In the genomic region with DNA sequence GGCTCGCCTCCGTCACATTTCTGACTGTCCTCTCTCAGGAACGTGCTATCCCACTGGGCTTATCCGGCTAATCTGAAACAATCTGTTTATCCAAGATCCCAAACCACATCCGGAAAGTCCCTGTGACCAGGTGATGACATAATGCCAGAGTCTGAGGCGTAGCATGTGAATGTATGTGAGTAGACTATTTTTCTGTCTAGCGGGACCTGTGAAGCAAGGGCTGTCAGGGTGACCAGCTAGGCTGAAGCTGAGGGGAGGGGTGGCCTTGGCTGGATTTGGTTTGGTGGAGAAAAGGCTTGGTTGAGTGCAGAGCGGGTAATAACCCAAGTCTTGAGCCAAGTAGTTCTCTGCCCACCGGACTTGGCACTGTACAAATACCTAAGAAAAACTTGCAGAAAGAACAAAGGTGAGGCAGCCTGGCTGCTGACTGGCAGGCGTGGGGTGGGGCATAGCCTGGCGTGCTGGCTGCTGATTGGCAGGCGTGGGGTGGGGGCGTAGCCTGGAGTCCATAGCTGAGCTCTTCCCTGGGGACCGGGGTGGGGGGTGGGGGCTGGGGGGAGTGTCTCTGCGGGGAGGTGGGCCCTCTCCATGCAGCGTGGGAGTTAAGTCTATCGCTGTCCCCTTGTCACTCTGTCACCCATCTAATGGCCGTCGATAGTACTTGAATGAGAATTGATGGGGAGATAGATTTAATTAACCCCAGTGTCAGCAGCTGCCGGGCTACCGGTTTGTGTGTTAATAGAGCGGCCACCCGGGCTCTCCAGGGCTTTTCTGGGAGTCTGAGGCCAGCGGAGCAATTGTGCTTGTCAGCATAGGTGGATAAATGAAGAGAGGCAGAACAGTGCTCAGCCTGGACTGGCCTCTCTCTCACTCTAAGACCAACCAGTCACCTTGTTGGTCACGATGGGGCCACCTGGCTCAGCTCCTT, we compare ENCODE assay signal across 8 mouse cellular contexts. TPM values are rescaled to one million over a fixed set of nuclear protein-coding genes. Genes with fewer than 3 reads are reported as not detected.
DNase-seq lines count a peak whose midpoint lies in the region; ATAC-seq and TF ChIP-seq lines count a peak whose summit lies in the region.

No protein-coding gene starts in this region.

- no peak overlapping the region for H3K9ac ChIP-seq in kidney, postnatal 0 days (ENCODE audit: low read depth, low read length)
- H3K9ac ChIP-seq in limb, embryonic 12.5 days (replicated peaks), result no peak overlapping the region
- no peak overlapping the region for H3K9ac ChIP-seq in neural tube, embryonic 14.5 days (replicated peaks; ENCODE audit: low read depth, low read length)

- H3K9me3 ChIP-seq in kidney, postnatal 0 days (replicated peaks; ENCODE audit: low read length), result no peaks in the 10 kb centered on the region
- H3K9me3 ChIP-seq in forebrain, embryonic 10.5 days, result no peaks in the 10 kb centered on the region
- H3K9me3 ChIP-seq in limb, embryonic 12.5 days, result no peaks in the 10 kb centered on the region
- no peaks in the 10 kb centered on the region for H3K9me3 ChIP-seq in neural tube, embryonic 14.5 days (ENCODE audit: control insufficient read depth, low read length)

- H3K4me2 ChIP-seq in kidney, postnatal 0 days (ENCODE audit: low read length), result peak overlapping the region; percentile 23; the same call in 1 of the 2 replicates
- peak overlapping the region; percentile 52 for H3K4me2 ChIP-seq in limb, embryonic 12.5 days
- H3K4me2 ChIP-seq in neural tube, embryonic 14.5 days (ENCODE audit: low read depth, low read length), result peak overlapping the region; percentile 29; the same call in 1 of the 2 replicates

- no peak for TF ChIP-seq CTCF in kidney, postnatal 0 days (IDR thresholded peaks at IDR 0.05; ENCODE audit: low read depth)

- WGBS in kidney, postnatal 0 days, result 33% methylated on average over 25 of the region's 25 CpGs
- 27% methylated on average over 25 of the region's 25 CpGs for WGBS in forebrain, embryonic 10.5 days
- whole genome bisulfite sequencing in limb, embryonic 12.5 days, result 31% methylated on average over 23 of the region's 25 CpGs
- 29% methylated on average over 25 of the region's 25 CpGs for WGBS in neural tube, embryonic 14.5 days

- no peaks in the 10 kb centered on the region for H3K27me3 ChIP-seq in kidney, postnatal 0 days (ENCODE audit: insufficient read depth, low read length)
- H3K27me3 ChIP-seq in forebrain, embryonic 10.5 days (ENCODE audit: poor library complexity, severe bottlenecking), result peaks cover 22% of the 10 kb centered on the region
- peaks cover 6% of the 10 kb centered on the region; the same call in 1 of the 2 replicates for H3K27me3 ChIP-seq in limb, embryonic 12.5 days
- no peaks in the 10 kb centered on the region for H3K27me3 ChIP-seq in neural tube, embryonic 14.5 days (ENCODE audit: control insufficient read depth, insufficient read depth, low read length)

- DNase-seq in kidney, postnatal 0 days (ENCODE audit: low spot score), result no peak
- no peak for DNase-seq in kidney, adult 11 months
- peak; percentile 79 for DNase-seq in forebrain, embryonic 10.5 days (ENCODE audit: extremely low spot score, low spot score)
- no peak for DNase-seq in adrenal gland, postnatal 10 days
- no peak for DNase-seq in spleen, postnatal 36 days (ENCODE audit: low spot score in 2 of 2)
- no peak for DNase-seq in frontal cortex, postnatal 10 days (ENCODE audit: low spot score in 2 of 2)

- H3K27ac ChIP-seq in kidney, postnatal 0 days, result no peak overlapping the region
- peak overlapping the region; percentile 82 for H3K27ac ChIP-seq in forebrain, embryonic 10.5 days
- H3K27ac ChIP-seq in limb, embryonic 12.5 days, result no peak overlapping the region
- H3K27ac ChIP-seq in neural tube, embryonic 14.5 days (ENCODE audit: low read depth, low read length), result peak overlapping the region; percentile 34; the same call in 1 of the 2 replicates

- no peak overlapping the region for H3K4me3 ChIP-seq in kidney, postnatal 0 days (replicated peaks; ENCODE audit: low read depth, low read length)
- H3K4me3 ChIP-seq in forebrain, embryonic 10.5 days, result peak overlapping the region; percentile 46
- H3K4me3 ChIP-seq in limb, embryonic 12.5 days (replicated peaks), result peak overlapping the region; percentile 21; the same call in 1 of the 2 replicates
- no peak overlapping the region for H3K4me3 ChIP-seq in neural tube, embryonic 14.5 days (ENCODE audit: low read depth, low read length)

- no peaks in the 10 kb centered on the region for H3K36me3 ChIP-seq in kidney, postnatal 0 days (ENCODE audit: insufficient read depth, low read length)
- no peaks in the 10 kb centered on the region for H3K36me3 ChIP-seq in forebrain, embryonic 10.5 days (replicated peaks)
- no peaks in the 10 kb centered on the region for H3K36me3 ChIP-seq in limb, embryonic 12.5 days
- H3K36me3 ChIP-seq in neural tube, embryonic 14.5 days (ENCODE audit: control insufficient read depth, insufficient read depth, low read length), result no peaks in the 10 kb centered on the region

- ATAC-seq in kidney, postnatal 0 days (replicated peaks; ENCODE audit: low FRiP score, low read depth), result peak; percentile 43; the same call in 1 of the 2 replicates
- peak; percentile 14; the same call in 1 of the 2 replicates for ATAC-seq in limb, embryonic 12.5 days (ENCODE audit: insufficient number of reproducible peaks, insufficient read depth, low FRiP score, low TSS enrichment, low read depth)
- ATAC-seq in neural tube, embryonic 14.5 days (ENCODE audit: low read depth), result peak; percentile 80

- no peaks in the 10 kb centered on the region for H3K4me1 ChIP-seq in kidney, postnatal 0 days (replicated peaks; ENCODE audit: insufficient read depth, low read length)
- peaks cover 31% of the 10 kb centered on the region for H3K4me1 ChIP-seq in forebrain, embryonic 10.5 days
- H3K4me1 ChIP-seq in limb, embryonic 12.5 days (replicated peaks), result peaks cover 12% of the 10 kb centered on the region
- H3K4me1 ChIP-seq in neural tube, embryonic 14.5 days (ENCODE audit: control insufficient read depth, insufficient read depth, low read length), result peaks cover 6% of the 10 kb centered on the region; the same call in 1 of the 2 replicates

RNA-seq across cellular contexts. Expression of a gene that starts 54.2 kb away (rescaled TPM):
- polyA plus RNA-seq in kidney, postnatal 0 days (2015; fragmentation: Nextera tagmentation; extraction: Ambion mirVana), result 7.8 TPM in 2 replicates
- 3.2 and 3.4 TPM in 2 replicates for polyA plus RNA-seq in forebrain, embryonic 10.5 days (2016; fragmentation: Nextera tagmentation; extraction: Ambion mirVana)
- polyA plus RNA-seq in limb, embryonic 12.5 days (2016; fragmentation: Nextera tagmentation; extraction: Ambion mirVana), result 12.7 and 13.5 TPM in 2 replicates
- polyA plus RNA-seq in neural tube, embryonic 14.5 days (2014; fragmentation: Nextera tagmentation; extraction: Ambion mirVana), result 1.7 and 1.8 TPM in 2 replicates
- 10 to 100 TPM; 14.0 to 16.1 TPM for total RNA-seq in adrenal gland, postnatal 10 days (2021)

Comparison
In these comparisons a context has a peak if more than half of its experiments do, and no peak if none do; other contexts are left out.
1. ATAC-seq: peak in every context shown above with its lines; median percentile 80 in neural tube, embryonic 14.5 days; 43 in kidney, postnatal 0 days; 14 in limb, embryonic 12.5 days.
2. H3K27ac ChIP-seq: peak in forebrain, embryonic 10.5 days (single experiment) and neural tube, embryonic 14.5 days (single experiment); none in kidney, postnatal 0 days (single experiment) and limb, embryonic 12.5 days (single experiment).
3. H3K4me3 ChIP-seq: peak in forebrain, embryonic 10.5 days (single experiment) and limb, embryonic 12.5 days (single experiment); none in kidney, postnatal 0 days (single experiment) and neural tube, embryonic 14.5 days (single experiment).
4. Peak in every context shown above with its lines, with median percentiles within 50 percentile points of each other: H3K4me2 ChIP-seq.